Mouse (Mus musculus): Measurements from ENCODE around the gene Chit1. TPM values are rescaled to one million over a fixed set of nuclear protein-coding genes. Genes with fewer than 3 reads are reported as not detected.

Chit1 gene
- polyA plus RNA-seq (2014; fragmentation: Illumina TruSeq; extraction: RNeasy Lipid Tissue Mini Kit (QIAGEN cat#74804); ENCODE audit: low read depth, low replicate concordance) = not detected

GRCm38 (mm10) chr1:134110979-134111378, at the start of gene Chit1:
Gene Chit1, plus strand, starts transcription at chr1:134111242.

GRCm38 (mm10) chr1:134078802-134079476, 32.1 kb upstream of the Chit1 start, which contains the start of gene Btg2:
Gene Btg2, minus strand, starts transcription at chr1:134079120.

DNA sequence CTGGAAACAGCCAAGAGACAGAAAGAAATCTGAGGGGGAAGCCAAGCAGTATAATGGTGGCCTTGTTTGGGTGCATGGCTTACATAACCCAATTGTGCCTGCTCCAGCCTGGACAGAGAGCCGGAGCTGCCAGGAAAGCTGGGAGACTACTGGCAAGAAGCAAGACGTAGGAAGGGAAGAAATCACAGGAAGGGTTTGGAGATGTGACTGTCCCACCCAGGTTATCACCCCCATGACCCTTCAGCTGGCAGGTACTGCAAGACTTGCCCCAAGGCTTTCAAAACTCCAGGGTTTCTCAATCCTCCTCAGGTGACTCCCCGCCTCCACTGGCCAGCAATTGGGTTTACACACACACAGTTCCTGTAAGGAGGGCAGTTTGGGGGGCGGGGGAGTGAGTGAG, 71.0 kb downstream of the Chit1 start, which contains the start of gene Chil1:
TSS of gene Chil1 (plus strand) at position 152 of the 400 bp plus-strand sequence.

DNA sequence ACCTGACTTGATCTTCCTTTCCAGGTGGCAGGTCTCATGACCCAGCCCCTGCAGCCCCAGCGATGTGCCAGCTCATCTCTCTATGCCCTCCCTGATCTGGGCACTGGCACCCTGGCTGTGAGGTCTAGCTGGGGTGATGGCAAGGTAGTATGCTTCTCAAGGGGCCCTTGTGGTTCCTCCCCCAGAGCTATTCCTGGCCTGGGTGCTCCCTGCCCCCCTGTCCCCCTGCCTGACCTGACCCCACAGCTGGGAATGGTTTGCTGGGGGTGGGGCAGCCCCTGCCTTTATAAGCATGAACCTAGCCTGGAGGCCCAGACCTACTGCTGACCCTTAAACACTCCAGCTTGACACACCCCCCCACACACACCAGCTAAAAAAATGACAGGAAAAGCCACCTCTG, 82.1 kb downstream of the Chit1 start, which contains the start of gene Mybph:
TSS of gene Mybph (plus strand) at position 323 of the 400 bp plus-strand sequence.

Other genes with a start within 250 kb of the Chit1 start
- gene Optc, start 203.2 kb upstream of the Chit1 start, polyA plus RNA-seq (2014; fragmentation: Illumina TruSeq; extraction: RNeasy Lipid Tissue Mini Kit (QIAGEN cat#74804); ENCODE audit: low read depth, low replicate concordance) = 0.73 TPM
- gene Prelp, start 189.8 kb upstream of the Chit1 start, polyA plus RNA-seq (2014; fragmentation: Illumina TruSeq; extraction: RNeasy Lipid Tissue Mini Kit (QIAGEN cat#74804); ENCODE audit: low read depth, low replicate concordance) = 45.2 TPM
- 13.1 TPM for gene Fmod, start 74.0 kb upstream of the Chit1 start, polyA plus RNA-seq (2014; fragmentation: Illumina TruSeq; extraction: RNeasy Lipid Tissue Mini Kit (QIAGEN cat#74804); ENCODE audit: low read depth, low replicate concordance)
- gene Btg2, start 32.1 kb upstream of the Chit1 start, polyA plus RNA-seq (2014; fragmentation: Illumina TruSeq; extraction: RNeasy Lipid Tissue Mini Kit (QIAGEN cat#74804); ENCODE audit: low read depth, low replicate concordance) = 43.7 TPM
- gene Chil1, start 70.9 kb downstream of the Chit1 start, polyA plus RNA-seq (2014; fragmentation: Illumina TruSeq; extraction: RNeasy Lipid Tissue Mini Kit (QIAGEN cat#74804); ENCODE audit: low read depth, low replicate concordance) = 0.71 TPM
- gene Mybph, start 82.2 kb downstream of the Chit1 start, polyA plus RNA-seq (2014; fragmentation: Illumina TruSeq; extraction: RNeasy Lipid Tissue Mini Kit (QIAGEN cat#74804); ENCODE audit: low read depth, low replicate concordance) = not detected
- gene Adora1, start 124.2 kb downstream of the Chit1 start, polyA plus RNA-seq (2014; fragmentation: Illumina TruSeq; extraction: RNeasy Lipid Tissue Mini Kit (QIAGEN cat#74804); ENCODE audit: low read depth, low replicate concordance) = 9.8 TPM
- gene Myog, start 178.7 kb downstream of the Chit1 start, polyA plus RNA-seq (2014; fragmentation: Illumina TruSeq; extraction: RNeasy Lipid Tissue Mini Kit (QIAGEN cat#74804); ENCODE audit: low read depth, low replicate concordance) = not detected
- 1.8 TPM for gene Ppfia4, start 221.7 kb downstream of the Chit1 start, polyA plus RNA-seq (2014; fragmentation: Illumina TruSeq; extraction: RNeasy Lipid Tissue Mini Kit (QIAGEN cat#74804); ENCODE audit: low read depth, low replicate concordance)

All from heart, adult 10 weeks (tissue).